Mouse (Mus musculus) lung, adult 2 months (tissue): ENCODE results near the gene Barhl1. TPM values are rescaled to one million over a fixed set of nuclear protein-coding genes. Genes with fewer than 3 reads are reported as not detected.

Source experiments
- DNase-seq: peaks from one replicate; pipeline ENCODE4 v3.0.0; 2022
- H3K4me1 ChIP-seq: fragments of 200-500 bp; 2 replicates; pipeline ENCODE4 v1.6.1; 2011; ENCODE audit warnings: low read length; ENCODE audit not compliant: control insufficient read depth, insufficient read depth
- H3K4me3 ChIP-seq: fragments of 200-500 bp; replicated peaks from 2 replicates; pipeline ENCODE3; 2011; ENCODE audit warnings: low read depth, mild to moderate bottlenecking, control low read depth, low read length; ENCODE audit errors: extremely low read depth
- CTCF ChIP-seq: fragments of 200-500 bp; IDR thresholded peaks from 2 replicates; pipeline ENCODE4 v1.5.1; 2011; ENCODE audit warnings: mild to moderate bottlenecking, low read length, control low read depth; ENCODE audit not compliant: insufficient read depth
- POLR2A ChIP-seq: fragments of 200-500 bp; IDR thresholded peaks from 2 replicates; pipeline ENCODE4 v1.6.1; 2011; ENCODE audit warnings: low read depth, mild to moderate bottlenecking, control low read depth, low read length, borderline replicate concordance; ENCODE audit errors: extremely low read depth
- WGBS: fragments of 180-500 bp; shearing (Covaris S2); methylation state at CpG from one replicate; pipeline ENCODE4 v1.1.7; 2018; 5-methylcytosine and 5-hydroxymethylcytosine counted together
- polyA plus RNA-seq: library from polyadenylated mRNA; depleted of rRNA; stranded (reverse); fragments of >200 nt; gene quantifications from 2 replicates; pipeline ENCODE4 v1.2.3, GENCODE M21; 2012

The Barhl1 gene
- polyA plus RNA-seq, 1 experiment = 0.58 TPM

- no peak for DNase-seq
- WGBS = 54% methylated on average over 7 of the region's 7 CpGs
- TF ChIP-seq POLR2A (no peak), CTCF (no peak)
Measured at GRCm38 (mm10) chr2:28938997-28939396, 22.5 kb upstream of the Barhl1 start.

GRCm38 (mm10) chr2:28930571-28930970, 14.1 kb upstream of the Barhl1 start:
- Histone ChIP-seq H3K4me1 (no peaks in the 10 kb centered on the region), H3K4me3 (no peak overlapping the region)
- no peak for TF ChIP-seq POLR2A
- TF ChIP-seq CTCF = no peak
- DNase-seq = no peak
- 85% methylated on average over 3 of the region's 3 CpGs for WGBS

More at GRCm38 (mm10) chr2:28938997-28939396, 22.5 kb upstream of the Barhl1 start:
- Histone ChIP-seq H3K4me3 (no peak overlapping the region), H3K4me1 (no peaks in the 10 kb centered on the region)

- WGBS = 4% methylated on average over 4 of the region's 4 CpGs
Measured at GRCm38 (mm10) chr2:28923912-28924311, 7.4 kb upstream of the Barhl1 start.

GRCm38 (mm10) chr2:28919001-28919400, 2.5 kb upstream of the Barhl1 start:
- 1% methylated on average over 4 of the region's 4 CpGs for WGBS
- no peak for TF ChIP-seq POLR2A
- TF ChIP-seq CTCF = no peak
- H3K4me1 ChIP-seq = no peaks in the 10 kb centered on the region

More at GRCm38 (mm10) chr2:28923912-28924311, 7.4 kb upstream of the Barhl1 start:
- no peaks in the 10 kb centered on the region for H3K4me1 ChIP-seq
- peak; percentile 45 for DNase-seq
- no peak overlapping the region for H3K4me3 ChIP-seq
- peak; percentile 92 for TF ChIP-seq CTCF
- no peak for TF ChIP-seq POLR2A

GRCm38 (mm10) chr2:28917518-28918361, 1.3 kb upstream of the Barhl1 start:
- no peak overlapping the region for H3K4me3 ChIP-seq
- WGBS = 4% methylated on average over 72 of the region's 73 CpGs
- no peaks in the 10 kb centered on the region for H3K4me1 ChIP-seq
- TF ChIP-seq CTCF (no peak), POLR2A (no peak)
- no peak for DNase-seq

More at GRCm38 (mm10) chr2:28919001-28919400, 2.5 kb upstream of the Barhl1 start:
- no peak overlapping the region for H3K4me3 ChIP-seq
- DNase-seq = no peak

GRCm38 (mm10) chr2:28917156-28917517, 669 bp upstream of the Barhl1 start:
- Histone ChIP-seq H3K4me1 (no peaks in the 10 kb centered on the region), H3K4me3 (no peak overlapping the region)
- 21% methylated on average over 11 of the region's 11 CpGs for WGBS
- DNase-seq = no peak
- no peak for TF ChIP-seq CTCF
- no peak for TF ChIP-seq POLR2A

- WGBS = 3% methylated on average over 50 of the region's 50 CpGs
- no peaks in the 10 kb centered on the region for H3K4me1 ChIP-seq
- peak; percentile 73 for DNase-seq
- no peak overlapping the region for H3K4me3 ChIP-seq
- TF ChIP-seq POLR2A = no peak
- TF ChIP-seq CTCF = no peak
Measured at GRCm38 (mm10) chr2:28915768-28916512, 528 bp downstream of the Barhl1 start.

- Histone ChIP-seq H3K4me1 (no peaks in the 10 kb centered on the region), H3K4me3 (no peak overlapping the region)
- 11% methylated on average over 22 of the region's 22 CpGs for WGBS
- DNase-seq = no peak
- TF ChIP-seq POLR2A = no peak
- TF ChIP-seq CTCF = no peak
Measured at GRCm38 (mm10) chr2:28915104-28915738, 1.2 kb downstream of the Barhl1 start.

GRCm38 (mm10) chr2:28914121-28914520, 2.3 kb downstream of the Barhl1 start:
- no peak for DNase-seq
- no peak overlapping the region for H3K4me3 ChIP-seq
- no peaks in the 10 kb centered on the region for H3K4me1 ChIP-seq
- 14% methylated on average over 2 of the region's 2 CpGs for WGBS
- TF ChIP-seq CTCF (no peak), POLR2A (no peak)

- TF ChIP-seq CTCF = no peak
- no peak for TF ChIP-seq POLR2A
- DNase-seq = no peak
- 14% methylated on average over 4 of the region's 4 CpGs for WGBS
- Histone ChIP-seq H3K4me1 (no peaks in the 10 kb centered on the region), H3K4me3 (no peak overlapping the region)
Measured at GRCm38 (mm10) chr2:28912961-28913360, 3.5 kb downstream of the Barhl1 start.
